ENCODE assay signal across 12 mouse cellular contexts in the genomic region with DNA sequence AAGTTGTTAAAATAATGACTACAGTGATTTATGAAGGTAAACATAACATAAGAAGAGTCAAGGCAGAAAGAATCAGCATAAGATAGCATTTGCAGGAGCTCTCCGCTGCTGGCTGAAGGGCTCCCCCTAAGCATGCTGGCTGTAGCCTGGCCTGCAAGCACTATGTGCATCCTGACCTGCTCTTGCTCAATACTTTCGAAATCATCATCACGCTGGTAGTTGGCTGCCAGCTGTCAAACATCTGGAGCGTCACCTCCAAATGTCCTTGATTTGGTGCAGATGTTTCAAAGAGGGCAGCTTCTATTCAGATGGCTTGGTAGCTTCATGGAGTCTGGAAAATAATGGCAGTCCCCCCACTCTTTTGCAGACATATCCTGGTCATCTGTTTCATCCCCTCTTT.
DNase-seq lines count a peak whose midpoint lies in the region; ATAC-seq lines count a peak whose summit lies in the region.
"Had no signal": no experiment of that assay in that cellular context is flagged by ENCODE, and none has a peak within 500 bp of the region (broad histone marks: within the 10 kb centered on the region; RNA-seq: fewer than 3 reads in every experiment).

No protein-coding gene starts in this region.

- H3K4me2 ChIP-seq in heart, embryonic 12.5 days: no peak overlapping the region
- H3K4me2 ChIP-seq in intestine, embryonic 16.5 days (ENCODE audit: low read depth, low read length): no peak overlapping the region
- H3K4me2 ChIP-seq in midbrain, embryonic 13.5 days (replicated peaks): no peak overlapping the region
- H3K4me2 ChIP-seq: heart, embryonic 15.5 days had no signal

- no peak overlapping the region for H3K27ac ChIP-seq in heart, embryonic 12.5 days (ENCODE audit: poor library complexity, severe bottlenecking)
- H3K27ac ChIP-seq in intestine, embryonic 16.5 days (ENCODE audit: low read length): no peak overlapping the region
- H3K27ac ChIP-seq in midbrain, embryonic 13.5 days: no peak overlapping the region
- H3K27ac ChIP-seq: heart, embryonic 15.5 days had no signal

- no peaks in the 10 kb centered on the region for H3K27me3 ChIP-seq in heart, embryonic 12.5 days (replicated peaks)
- no peaks in the 10 kb centered on the region for H3K27me3 ChIP-seq in intestine, embryonic 16.5 days (replicated peaks; ENCODE audit: control insufficient read depth, insufficient read depth, low read length)
- no peaks in the 10 kb centered on the region for H3K27me3 ChIP-seq in megakaryocyte, embryonic 14.5 days (replicated peaks)
- H3K27me3 ChIP-seq in midbrain, embryonic 13.5 days: no peaks in the 10 kb centered on the region
- H3K27me3 ChIP-seq: CH12.LX; heart, embryonic 15.5 days had no signal

- peak; percentile 96 for DNase-seq in heart, adult 11 months
- DNase-seq in adipocyte (ENCODE audit: low spot score) (peak; percentile 69), MN1 (ENCODE audit: low spot score) (no peak)
- no peak for DNase-seq in layer of hippocampus, postnatal 10 days (ENCODE audit: low spot score in 2 of 2)
- DNase-seq: cerebellum, adult 2 months; layer of hippocampus, postnatal 36 days had no signal

- H3K36me3 ChIP-seq in heart, embryonic 12.5 days: no peaks in the 10 kb centered on the region
- H3K36me3 ChIP-seq in intestine, embryonic 16.5 days (ENCODE audit: control insufficient read depth, insufficient read depth, low read length): no peaks in the 10 kb centered on the region
- H3K36me3 ChIP-seq in megakaryocyte, embryonic 14.5 days (replicated peaks; ENCODE audit: low read length): peaks cover 9% of the 10 kb centered on the region
- H3K36me3 ChIP-seq in midbrain, embryonic 13.5 days: 0 out of 2 replicates have a peak, but pooled peaks cover under 1% of the 10 kb centered on the region
- H3K36me3 ChIP-seq: heart, embryonic 15.5 days had no signal

- ATAC-seq in heart, embryonic 12.5 days (ENCODE audit: insufficient number of reproducible peaks, low FRiP score): no peak
- ATAC-seq in intestine, embryonic 16.5 days: peak; percentile 60
- no peak for ATAC-seq in midbrain, embryonic 13.5 days

- H3K4me1 ChIP-seq in heart, embryonic 12.5 days (replicated peaks): 0 out of 2 replicates have a peak, but pooled peaks cover 2% of the 10 kb centered on the region
- H3K4me1 ChIP-seq in intestine, embryonic 16.5 days (ENCODE audit: control insufficient read depth, insufficient read depth, low read length): peaks cover 3% of the 10 kb centered on the region; the same call in 1 of the 2 replicates
- H3K4me1 ChIP-seq in megakaryocyte, embryonic 14.5 days: peaks cover 39% of the 10 kb centered on the region
- no peaks in the 10 kb centered on the region for H3K4me1 ChIP-seq in midbrain, embryonic 13.5 days (replicated peaks)
- H3K4me1 ChIP-seq: heart, embryonic 15.5 days had no signal

- no peak overlapping the region for H3K9ac ChIP-seq in heart, embryonic 12.5 days
- no peak overlapping the region for H3K9ac ChIP-seq in intestine, embryonic 16.5 days (ENCODE audit: low read depth, low read length)
- H3K9ac ChIP-seq in midbrain, embryonic 13.5 days (replicated peaks): no peak overlapping the region
- H3K9ac ChIP-seq: heart, embryonic 15.5 days had no signal

- no peak overlapping the region for H3K4me3 ChIP-seq in heart, embryonic 12.5 days
- no peak overlapping the region for H3K4me3 ChIP-seq in intestine, embryonic 16.5 days (ENCODE audit: low read length)
- H3K4me3 ChIP-seq in megakaryocyte, embryonic 14.5 days (replicated peaks): peak overlapping the region; percentile 18
- no peak overlapping the region for H3K4me3 ChIP-seq in midbrain, embryonic 13.5 days (replicated peaks)
- H3K4me3 ChIP-seq: heart, embryonic 15.5 days had no signal

- H3K9me3 ChIP-seq in heart, embryonic 12.5 days (replicated peaks): no peaks in the 10 kb centered on the region
- no peaks in the 10 kb centered on the region for H3K9me3 ChIP-seq in intestine, embryonic 16.5 days (ENCODE audit: control insufficient read depth, low read length)
- no peaks in the 10 kb centered on the region for H3K9me3 ChIP-seq in megakaryocyte, embryonic 14.5 days
- no peaks in the 10 kb centered on the region for H3K9me3 ChIP-seq in midbrain, embryonic 13.5 days
- H3K9me3 ChIP-seq: heart, embryonic 15.5 days had no signal

- WGBS in heart, embryonic 12.5 days: 54% methylated on average over 4 of the region's 4 CpGs
- WGBS in intestine, embryonic 16.5 days: 41% methylated on average over 4 of the region's 4 CpGs
- WGBS in midbrain, embryonic 13.5 days: 73% methylated on average over 4 of the region's 4 CpGs

Comparison
In these comparisons a context has a peak if more than half of its experiments do, and no peak if none do; other contexts are left out.
1. DNase-seq: peak in heart, adult 11 months (single experiment) and adipocyte (single experiment); none in MN1 (single experiment) and layer of hippocampus, postnatal 10 days (0 of 2).